Mouse (Mus musculus) E14TG2a.4 (cell line): ENCODE data around the gene Nod1.

Experiments used
- CTCF ChIP-seq: conservative IDR thresholded peaks from 2 replicates; pipeline ENCODE4 v1.5.1; 2014; ENCODE audit warnings: low read length
- NANOG ChIP-seq: IDR thresholded peaks from 2 replicates; pipeline ENCODE4 v1.6.1; 2014; ENCODE audit warnings: borderline replicate concordance, low read length, mixed read lengths
- POU5F1 ChIP-seq: IDR thresholded peaks from 2 replicates; pipeline ENCODE4 v1.6.1; 2014; ENCODE audit warnings: low read length, borderline replicate concordance

DNA sequence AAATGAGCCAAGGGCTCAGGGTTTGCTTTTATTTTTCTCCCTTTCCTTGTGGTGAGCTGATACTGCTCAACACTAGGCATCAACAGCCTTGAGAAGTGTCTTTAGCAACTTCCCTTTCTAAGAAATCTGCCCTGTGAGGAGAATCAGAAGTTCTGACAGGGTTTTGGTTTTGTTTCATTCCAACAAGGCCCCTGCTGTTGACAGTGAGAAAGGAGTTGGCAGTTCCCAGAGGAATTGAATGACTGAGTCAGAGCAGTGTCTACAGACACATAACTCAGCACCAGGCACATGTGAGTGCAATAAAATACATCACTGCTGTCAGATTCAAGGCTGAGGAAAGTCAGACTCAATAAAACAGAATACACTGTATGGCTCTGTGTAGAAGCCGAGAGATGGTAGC is 16.0 kb downstream of the Nod1 start:
- TF ChIP-seq CTCF (no peak), POU5F1 (no peak), NANOG (no peak)
